Mouse (Mus musculus): Measurements from ENCODE around the gene Hoxa11.

DNA sequence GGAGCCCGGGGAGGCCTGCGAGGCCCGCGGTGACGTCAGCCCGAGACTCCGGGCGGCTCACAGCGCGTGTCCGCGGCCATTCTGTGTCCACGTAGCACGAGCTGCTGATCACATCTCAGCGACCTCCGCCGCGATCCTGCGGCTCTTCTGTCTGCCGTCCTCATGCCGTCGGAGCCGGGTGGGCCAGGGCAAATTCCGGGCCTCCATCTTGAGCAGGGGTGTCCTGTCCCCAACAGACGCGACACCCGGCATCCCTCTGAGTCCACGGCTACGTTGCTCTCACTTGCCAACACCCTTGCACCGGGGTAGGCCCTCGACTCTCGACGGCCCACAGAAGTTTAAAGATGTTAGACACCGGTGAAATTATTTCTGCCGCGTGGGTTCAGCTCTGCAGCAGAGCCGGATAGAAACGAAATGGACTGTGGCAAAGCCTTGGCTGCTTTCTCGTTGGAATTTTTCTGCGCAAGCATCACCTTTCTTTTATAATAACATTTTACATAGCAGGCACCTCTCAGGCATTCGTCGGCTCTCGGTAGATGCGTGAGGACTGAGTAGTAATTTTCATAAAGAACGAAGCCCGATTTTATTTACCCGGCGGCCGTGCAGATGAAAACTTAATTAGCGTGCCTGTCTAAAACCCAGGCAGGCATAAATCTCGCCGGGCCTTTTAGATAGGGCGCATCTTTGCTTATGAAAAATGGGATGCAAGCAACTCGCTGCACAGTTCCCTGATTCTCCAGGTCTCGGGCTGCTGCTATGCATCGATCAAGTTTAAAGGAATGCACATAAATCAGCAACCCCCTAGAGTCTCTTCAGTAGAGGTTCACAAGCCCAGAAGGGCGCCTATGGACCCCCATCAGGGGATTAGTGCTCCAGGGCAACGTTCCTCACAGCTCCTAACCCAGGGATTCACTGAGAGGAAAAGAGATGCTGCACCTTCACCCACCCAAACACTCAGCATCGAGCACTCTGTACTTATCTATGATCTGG, 8.2 kb upstream of the Hoxa11 start:
- TF ChIP-seq CTCF (IDR thresholded peaks at IDR 0.05; ENCODE audit: extremely low read depth, insufficient read depth, insufficient read length, insufficient replicate concordance) = no peak
- no peak for TF ChIP-seq POLR2A (IDR thresholded peaks at IDR 0.05; ENCODE audit: low read depth, low read length)
